Comparison of ENCODE assay signal across 8 mouse cellular contexts in the genomic region with DNA sequence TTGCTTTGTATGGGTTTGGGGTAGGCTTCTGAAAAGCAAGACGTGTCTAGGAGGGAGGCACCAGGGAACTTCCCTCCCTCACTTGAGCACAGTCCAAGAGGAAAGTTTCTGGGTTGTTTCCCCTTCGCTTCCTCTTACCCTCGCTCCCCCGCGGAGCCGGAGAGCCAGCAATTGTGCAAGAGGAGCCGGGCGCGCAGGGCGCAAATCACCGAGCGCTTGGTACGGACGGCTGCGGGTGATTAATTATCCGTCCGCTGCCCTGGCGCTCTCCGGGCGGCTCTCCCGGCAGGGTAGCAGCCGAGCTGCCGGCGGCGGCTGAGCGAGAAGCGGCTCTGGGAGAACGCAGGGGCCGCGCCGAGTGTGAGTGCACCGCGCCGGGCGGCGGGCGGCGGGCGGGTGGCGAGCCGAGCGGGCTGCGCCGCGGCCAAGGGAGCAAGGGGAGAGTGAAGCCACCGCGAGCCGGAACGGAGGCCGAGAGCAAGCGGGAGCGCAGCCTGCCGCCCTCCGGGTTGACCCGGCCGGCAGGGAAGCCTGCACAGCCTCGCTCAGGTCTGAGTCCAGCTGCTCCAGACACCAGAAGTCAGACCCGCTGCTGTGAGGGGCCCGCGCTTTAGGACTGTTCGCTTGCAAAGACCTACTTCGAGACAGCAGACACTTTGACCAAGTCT.
DNase-seq lines count a peak whose midpoint lies in the region; ATAC-seq and TF ChIP-seq lines count a peak whose summit lies in the region.

No protein-coding gene starts in this region.

- peak overlapping the region; percentile 71 for H3ac ChIP-seq in C2C12 (ENCODE audit: control insufficient read depth, insufficient read length, low read depth)

- H3K4me3 ChIP-seq in C2C12 (ENCODE audit: insufficient read depth, poor library complexity, severe bottlenecking) = peak overlapping the region; percentile 29
- peak overlapping the region; percentile 64 for H3K4me3 ChIP-seq in forebrain, embryonic 10.5 days
- H3K4me3 ChIP-seq in heart, embryonic 14.5 days (ENCODE audit: control insufficient read depth in 1 of 2, insufficient read depth in 1 of 2, low read depth in 1 of 2, low read length in 2 of 2) = peak overlapping the region; percentile 65 to 66
- H3K4me3 ChIP-seq in kidney, postnatal 0 days (replicated peaks; ENCODE audit: low read depth, low read length) = peak overlapping the region; percentile 59
- H3K4me3 ChIP-seq in liver, embryonic 15.5 days (replicated peaks) = peak overlapping the region; percentile 53
- peak overlapping the region; percentile 61 for H3K4me3 ChIP-seq in neural tube, embryonic 12.5 days

- no peaks in the 10 kb centered on the region for H3K27me3 ChIP-seq in C2C12 (ENCODE audit: control insufficient read depth, insufficient read depth, insufficient read length)
- H3K27me3 ChIP-seq in forebrain, embryonic 10.5 days (ENCODE audit: poor library complexity, severe bottlenecking) = peaks cover 89% of the 10 kb centered on the region
- H3K27me3 ChIP-seq in heart, embryonic 14.5 days (ENCODE audit: control insufficient read depth, insufficient read depth, low read length) = peaks cover 13% of the 10 kb centered on the region
- H3K27me3 ChIP-seq in kidney, postnatal 0 days (ENCODE audit: insufficient read depth, low read length) = no peaks in the 10 kb centered on the region
- H3K27me3 ChIP-seq in liver, embryonic 15.5 days = peaks cover 30% of the 10 kb centered on the region
- no peaks in the 10 kb centered on the region for H3K27me3 ChIP-seq in neural tube, embryonic 12.5 days (replicated peaks)

- peak overlapping the region; percentile 85 for H3K4me2 ChIP-seq in heart, embryonic 14.5 days (ENCODE audit: low read length)
- H3K4me2 ChIP-seq in kidney, postnatal 0 days (ENCODE audit: low read length) = peak overlapping the region; percentile 87
- H3K4me2 ChIP-seq in liver, embryonic 15.5 days = peak overlapping the region; percentile 59
- peak overlapping the region; percentile 91 for H3K4me2 ChIP-seq in neural tube, embryonic 12.5 days (replicated peaks)

- ATAC-seq in heart, embryonic 14.5 days (ENCODE audit: insufficient number of reproducible peaks, insufficient read depth, low FRiP score, low read depth) = peak; percentile 81
- ATAC-seq in kidney, postnatal 0 days (replicated peaks; ENCODE audit: low FRiP score, low read depth) = peak; percentile 88
- peak; percentile 52 for ATAC-seq in liver, embryonic 15.5 days (ENCODE audit: insufficient read depth)
- peak; percentile 85 for ATAC-seq in neural tube, embryonic 12.5 days (ENCODE audit: low FRiP score, low read depth)

- TF ChIP-seq CTCF in C2C12 (IDR thresholded peaks at IDR 0.05; ENCODE audit: control insufficient read depth, insufficient read depth, insufficient read length) = no peak
- TF ChIP-seq CTCF in kidney, postnatal 0 days (IDR thresholded peaks at IDR 0.05; ENCODE audit: low read depth) = no peak

- no peaks in the 10 kb centered on the region for H3K9me3 ChIP-seq in forebrain, embryonic 10.5 days
- no peaks in the 10 kb centered on the region for H3K9me3 ChIP-seq in heart, embryonic 14.5 days (ENCODE audit: control insufficient read depth, low read length)
- no peaks in the 10 kb centered on the region for H3K9me3 ChIP-seq in kidney, postnatal 0 days (replicated peaks; ENCODE audit: low read length)
- no peaks in the 10 kb centered on the region for H3K9me3 ChIP-seq in liver, embryonic 15.5 days (replicated peaks)
- H3K9me3 ChIP-seq in neural tube, embryonic 12.5 days = no peaks in the 10 kb centered on the region

- no peaks in the 10 kb centered on the region for H3K79me2 ChIP-seq in C2C12 (ENCODE audit: control insufficient read depth, insufficient read depth)

- under 1% methylated on average over 62 of the region's 62 CpGs for WGBS in forebrain, embryonic 10.5 days
- under 1% methylated on average over 56 of the region's 62 CpGs for WGBS in heart, embryonic 14.5 days
- WGBS in kidney, postnatal 0 days = under 1% methylated on average over 62 of the region's 62 CpGs
- WGBS in liver, embryonic 15.5 days (ENCODE audit: insufficient replicate concordance) = under 1% methylated on average over 62 of the region's 62 CpGs
- under 1% methylated on average over 62 of the region's 62 CpGs for WGBS in neural tube, embryonic 12.5 days

- DNase-seq in adrenal gland, postnatal 10 days = peak; percentile 84
- DNase-seq in forebrain, embryonic 10.5 days (ENCODE audit: extremely low spot score, low spot score) = peak; percentile 74
- peak; percentile 85 for DNase-seq in kidney, postnatal 0 days (ENCODE audit: low spot score)
- DNase-seq in urinary bladder, postnatal 14 days (ENCODE audit: low spot score) = peak; percentile 71

- no peaks in the 10 kb centered on the region for H3K36me3 ChIP-seq in C2C12 (ENCODE audit: control insufficient read depth, insufficient read depth)
- H3K36me3 ChIP-seq in forebrain, embryonic 10.5 days (replicated peaks) = no peaks in the 10 kb centered on the region
- H3K36me3 ChIP-seq in heart, embryonic 14.5 days (ENCODE audit: control insufficient read depth, insufficient read depth, low read length) = no peaks in the 10 kb centered on the region
- H3K36me3 ChIP-seq in kidney, postnatal 0 days (ENCODE audit: insufficient read depth, low read length) = no peaks in the 10 kb centered on the region
- H3K36me3 ChIP-seq in liver, embryonic 15.5 days (replicated peaks) = no peaks in the 10 kb centered on the region
- H3K36me3 ChIP-seq in neural tube, embryonic 12.5 days = no peaks in the 10 kb centered on the region

- peaks cover 4% of the 10 kb centered on the region for H3K79me3 ChIP-seq in C2C12 (ENCODE audit: low read depth)

- peak overlapping the region; percentile 83 for H3K9ac ChIP-seq in heart, embryonic 14.5 days (ENCODE audit: low read length)
- peak overlapping the region; percentile 71 for H3K9ac ChIP-seq in kidney, postnatal 0 days (ENCODE audit: low read depth, low read length)
- no peak overlapping the region for H3K9ac ChIP-seq in liver, embryonic 15.5 days
- H3K9ac ChIP-seq in neural tube, embryonic 12.5 days = peak overlapping the region; percentile 81

- peak overlapping the region; percentile 87 for H3K27ac ChIP-seq in forebrain, embryonic 10.5 days
- peak overlapping the region; percentile 1 to 64; a peak in 2 of 4 replicates for H3K27ac ChIP-seq in heart, embryonic 14.5 days (replicated peaks in 1 of 2; ENCODE audit: control insufficient read depth in 1 of 2, insufficient read depth in 1 of 2, low read depth in 2 of 2, low read length in 2 of 2)
- peak overlapping the region; percentile 60 for H3K27ac ChIP-seq in kidney, postnatal 0 days
- H3K27ac ChIP-seq in liver, embryonic 15.5 days (replicated peaks) = no peak overlapping the region
- H3K27ac ChIP-seq in neural tube, embryonic 12.5 days = peak overlapping the region; percentile 76

- H3K4me1 ChIP-seq in forebrain, embryonic 10.5 days = peaks cover 33% of the 10 kb centered on the region
- H3K4me1 ChIP-seq in heart, embryonic 14.5 days (ENCODE audit: control insufficient read depth in 2 of 2, insufficient read depth in 2 of 2, low read length in 2 of 2) = peaks cover 4 to 5% of the 10 kb centered on the region in 2 experiments; a peak in 3 of 4 replicates
- 0 out of 2 replicates have a peak, but pooled peaks cover 4% of the 10 kb centered on the region for H3K4me1 ChIP-seq in kidney, postnatal 0 days (replicated peaks; ENCODE audit: insufficient read depth, low read length)
- H3K4me1 ChIP-seq in liver, embryonic 15.5 days (replicated peaks) = no peaks in the 10 kb centered on the region
- H3K4me1 ChIP-seq in neural tube, embryonic 12.5 days = peaks cover 5% of the 10 kb centered on the region

TF ChIP-seq in C2C12, 6 proteins besides CTCF, POLR2A, EP300 and RAD21:
- TF ChIP-seq CEBPB (IDR thresholded peaks at IDR 0.05; ENCODE audit: low read depth) (peak; percentile 86), MYOG (IDR thresholded peaks at IDR 0.05; ENCODE audit: control insufficient read depth, extremely low read depth, insufficient read length) (no peak)
